Mouse (Mus musculus) erythroblast, embryonic 14.5 days (primary cell): Measurements from ENCODE around the gene Olfr979.

Source experiments
- GATA1 ChIP-seq: IDR thresholded peaks from 2 replicates; pipeline ENCODE4 v1.6.1; 2012; ENCODE audit warnings: low read length, inconsistent platforms, mixed read lengths
- TAL1 ChIP-seq: IDR thresholded peaks from 3 replicates; pipeline ENCODE4 v1.6.1; 2012; ENCODE audit warnings: low read length, inconsistent platforms, mixed read lengths

GRCm38 (mm10) chr9:40021164-40021563, 17.9 kb upstream of the Olfr979 start, which contains the start of gene Olfr981:
- no peak for TF ChIP-seq GATA1
- no peak for TF ChIP-seq TAL1
